Mouse (Mus musculus): ENCODE data around the gene Pip4k2c. TPM values are rescaled to one million over a fixed set of nuclear protein-coding genes. Genes with fewer than 3 reads are reported as not detected.
"Not testable (repeated sequence)": the region's sequence is repeated elsewhere in the genome, so short reads cannot be mapped to it uniquely, and the experiment has no call there.

Gene Pip4k2c
- total and polyA plus RNA-seq, 3 experiments, result 22.5 to 47.8 (median 41.6) TPM

- peak; percentile 26 for DNase-seq
These were observed 43.7 kb downstream of the Pip4k2c start for GRCm38 (mm10) chr10:127167614-127168192.

- DNase-seq, result no peak
These were observed 44.4 kb downstream of the Pip4k2c start for GRCm38 (mm10) chr10:127166771-127167613.

DNA sequence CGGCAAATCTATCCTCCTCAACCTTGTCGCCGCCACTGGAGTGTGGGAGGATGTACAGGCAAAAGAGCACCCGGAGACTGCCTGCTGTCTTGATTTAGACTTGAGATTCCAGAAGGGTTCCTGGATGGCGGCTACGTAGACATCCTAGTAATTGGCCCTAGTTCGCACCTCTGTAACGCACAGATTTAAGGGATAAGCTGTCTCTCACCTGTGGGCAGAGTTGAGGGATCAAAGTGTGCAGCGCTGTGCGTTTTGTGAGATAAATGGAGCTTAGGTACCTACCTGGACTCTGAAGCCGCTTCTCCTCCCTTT lies 45.0 kb downstream of the Pip4k2c start:
- no peak for DNase-seq

DNA sequence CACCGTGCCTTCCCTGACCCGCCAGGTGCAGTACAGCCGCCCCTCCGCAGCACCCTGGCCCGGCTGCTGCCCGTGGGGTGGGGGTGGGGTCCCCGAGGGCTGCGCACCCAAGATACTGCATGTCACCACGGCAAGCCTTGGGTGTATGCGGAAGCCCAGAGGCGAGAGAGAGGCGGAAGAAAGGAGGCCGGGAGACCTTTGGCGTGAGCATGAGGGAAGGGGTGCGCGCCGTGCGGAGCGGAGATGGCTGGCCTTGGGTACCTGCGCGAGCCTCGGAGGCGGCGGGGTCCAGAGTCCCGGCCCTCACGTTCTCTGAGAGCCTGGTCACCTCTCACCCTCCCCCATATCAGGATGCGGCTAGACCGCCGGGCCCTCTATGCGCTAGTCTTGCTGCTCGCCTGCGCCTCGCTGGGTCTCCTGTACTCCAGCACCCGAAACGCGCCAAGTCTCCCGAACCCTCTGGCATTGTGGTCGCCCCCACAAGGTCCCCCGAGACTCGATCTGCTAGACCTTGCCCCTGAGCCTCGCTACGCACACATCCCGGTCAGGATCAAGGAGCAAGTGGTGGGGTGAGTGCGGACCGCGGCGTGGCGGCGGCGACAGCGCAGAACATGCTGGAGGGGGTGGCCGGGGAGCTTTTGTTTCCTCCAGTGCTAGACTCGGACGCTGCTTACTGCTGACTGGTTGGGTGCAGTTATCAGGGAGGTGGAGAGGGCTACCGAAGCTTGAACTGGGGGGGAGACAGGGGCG lies 45.6 kb downstream of the Pip4k2c start:
- peak; percentile 72 for DNase-seq

GRCm38 (mm10) chr10:127165354-127165653 lies 46.1 kb downstream of the Pip4k2c start:
- DNase-seq, result no peak

- DNase-seq, result peak; percentile 85
These were observed 46.6 kb downstream of the Pip4k2c start, which contains the start of gene B4galnt1 for GRCm38 (mm10) chr10:127164631-127165353. B4galnt1 (plus strand) TSS chr10:127165225.

- no peak for DNase-seq
These were observed 47.2 kb downstream of the Pip4k2c start for GRCm38 (mm10) chr10:127164190-127164589.

DNA sequence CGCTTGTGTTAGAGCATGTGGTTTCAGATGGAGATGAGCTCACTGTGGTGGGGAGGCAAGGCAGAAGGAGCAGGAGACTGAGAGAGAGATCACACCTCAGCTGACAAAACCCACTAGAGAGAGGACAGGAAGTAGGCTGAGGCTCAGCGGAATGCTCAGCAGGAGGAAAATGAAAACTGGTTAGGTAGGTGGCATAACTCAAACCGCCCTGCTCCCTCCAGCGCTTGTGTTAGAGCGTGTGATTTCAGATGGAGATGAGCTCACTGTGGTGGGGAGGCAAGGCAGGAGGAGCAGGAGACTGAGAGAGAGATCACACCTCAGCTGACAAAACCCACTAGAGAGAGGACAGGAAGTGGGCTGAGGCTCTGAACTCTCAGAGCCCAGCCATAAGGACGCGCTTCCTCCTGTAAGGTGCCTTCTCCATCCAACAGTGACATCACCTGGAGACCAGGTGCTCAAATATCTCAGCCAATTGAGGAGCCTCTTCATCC lies 48.6 kb downstream of the Pip4k2c start:
- DNase-seq, result not testable (repeated sequence)

DNA sequence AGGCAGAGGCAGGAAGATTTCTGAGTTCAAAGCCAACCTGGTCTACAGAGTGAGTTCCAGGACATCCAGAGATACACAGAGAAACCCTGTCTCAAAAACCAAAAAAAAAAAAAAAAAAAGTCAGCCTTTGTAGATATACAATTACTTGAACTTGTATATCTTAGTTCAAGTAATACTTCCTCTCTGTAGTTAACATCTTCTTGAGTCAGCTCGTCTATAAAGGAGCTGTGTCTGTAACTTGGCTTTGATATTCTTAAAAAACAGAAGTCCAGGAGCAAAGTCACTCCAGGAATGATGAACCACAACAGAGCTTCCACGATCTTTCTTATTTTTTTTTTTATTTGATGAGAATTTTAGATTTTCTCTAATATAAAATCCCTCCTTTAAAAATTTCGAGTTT lies 50.7 kb downstream of the Pip4k2c start:
- no peak for DNase-seq

DNA sequence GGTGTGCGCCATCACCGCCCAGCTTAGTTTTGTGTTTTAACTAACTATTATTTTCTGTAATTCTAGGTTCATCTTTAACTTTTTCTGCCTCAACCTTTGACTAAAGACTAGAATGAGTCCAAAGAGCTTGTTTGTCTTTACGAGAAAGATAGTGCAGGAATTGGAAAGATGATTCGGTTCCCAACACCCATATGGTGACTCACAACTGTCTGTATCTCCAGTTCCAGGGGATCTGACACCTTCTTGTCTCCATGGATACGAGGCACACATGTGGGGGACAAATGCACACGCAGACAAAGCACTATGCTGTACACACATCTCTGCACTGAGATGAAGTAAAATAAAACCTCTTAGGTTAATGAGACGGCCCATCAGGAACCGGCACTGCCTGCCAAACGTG lies 51.3 kb downstream of the Pip4k2c start:
- no peak for DNase-seq

GRCm38 (mm10) chr10:127158471-127158870 lies 52.9 kb downstream of the Pip4k2c start:
- no peak for DNase-seq

DNA sequence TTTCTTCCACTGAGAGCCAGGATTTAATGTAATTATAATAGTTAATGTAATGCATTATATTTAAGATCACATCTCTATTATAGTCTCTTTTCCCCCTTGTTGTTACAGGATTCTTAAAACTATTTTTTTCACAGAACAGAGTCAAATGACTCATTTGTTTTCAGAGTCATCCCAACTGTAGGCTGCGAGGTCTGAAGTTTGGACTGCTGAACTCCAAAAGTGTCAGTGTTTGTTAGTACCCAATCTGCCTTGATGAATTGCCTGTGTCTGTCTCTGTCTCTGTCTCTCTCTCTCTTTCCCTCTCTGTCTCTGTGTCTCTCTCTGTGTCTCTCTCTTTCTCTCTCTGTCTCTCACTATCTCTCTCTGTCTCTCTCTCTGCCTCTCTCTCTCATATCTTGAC lies 54.9 kb downstream of the Pip4k2c start:
- DNase-seq, result no peak

- no peak for DNase-seq
These were observed 55.3 kb downstream of the Pip4k2c start for GRCm38 (mm10) chr10:127156089-127156488.

DNA sequence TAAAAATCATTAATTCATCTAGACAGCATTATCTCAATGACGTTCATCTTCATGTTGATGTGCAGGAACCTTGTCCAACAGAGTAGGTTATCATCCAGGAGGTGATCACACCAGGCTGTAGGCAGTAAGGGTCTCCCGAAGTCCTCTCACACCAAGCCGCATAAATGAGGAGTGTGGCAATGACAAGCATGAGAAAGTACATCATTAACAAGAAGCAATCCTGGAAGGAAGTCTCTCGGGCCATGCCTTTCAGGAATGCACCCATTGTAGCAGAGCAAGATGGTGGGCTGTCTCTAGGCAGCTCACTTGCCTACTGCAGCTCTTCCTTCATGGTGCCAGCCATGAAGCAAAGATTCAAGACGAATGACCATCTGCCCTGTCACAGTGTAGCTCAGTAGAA lies 56.7 kb downstream of the Pip4k2c start:
- no peak for DNase-seq

GRCm38 (mm10) chr10:127154241-127154640 lies 57.1 kb downstream of the Pip4k2c start:
- no peak for DNase-seq

DNA sequence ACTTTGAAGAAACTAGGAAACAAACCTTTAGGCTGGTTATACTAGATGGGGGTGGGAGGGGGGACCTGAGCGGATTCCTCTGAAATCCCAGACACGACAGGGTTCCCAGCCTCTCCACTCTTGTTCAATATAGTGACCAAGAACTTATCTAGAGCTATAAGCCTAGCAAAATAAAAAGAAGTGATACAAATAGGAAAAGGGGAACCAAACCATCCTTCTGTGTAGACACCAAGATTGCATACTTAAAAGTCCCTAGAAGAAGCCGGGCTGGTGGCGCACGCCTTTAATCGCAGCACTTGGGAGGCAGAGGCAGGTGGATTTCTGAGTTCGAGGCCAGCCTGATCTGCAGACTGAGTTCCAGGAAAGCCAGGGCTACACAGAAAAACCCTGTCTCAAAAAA lies 58.1 kb downstream of the Pip4k2c start:
- no peak for DNase-seq

DNA sequence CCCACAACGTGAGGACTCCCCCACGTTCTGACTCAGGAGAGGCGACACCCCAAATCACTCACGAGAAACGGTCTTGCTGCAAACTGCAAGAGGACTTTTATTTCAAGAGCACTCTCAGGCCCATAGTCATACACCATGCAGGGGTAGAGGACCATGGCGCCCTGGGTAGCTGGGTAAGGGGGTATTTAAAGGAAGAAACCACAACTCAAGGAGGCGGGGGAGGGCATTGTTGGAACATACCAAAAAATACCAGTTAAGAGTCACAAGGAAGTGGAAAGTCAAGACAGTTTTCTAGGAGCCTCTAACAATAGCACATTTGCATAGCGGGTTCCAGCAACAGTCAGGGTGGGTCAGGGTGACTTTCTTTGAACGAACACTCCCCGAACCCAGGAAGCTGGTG lies 58.8 kb downstream of the Pip4k2c start:
- DNase-seq, result not testable (repeated sequence)

DNA sequence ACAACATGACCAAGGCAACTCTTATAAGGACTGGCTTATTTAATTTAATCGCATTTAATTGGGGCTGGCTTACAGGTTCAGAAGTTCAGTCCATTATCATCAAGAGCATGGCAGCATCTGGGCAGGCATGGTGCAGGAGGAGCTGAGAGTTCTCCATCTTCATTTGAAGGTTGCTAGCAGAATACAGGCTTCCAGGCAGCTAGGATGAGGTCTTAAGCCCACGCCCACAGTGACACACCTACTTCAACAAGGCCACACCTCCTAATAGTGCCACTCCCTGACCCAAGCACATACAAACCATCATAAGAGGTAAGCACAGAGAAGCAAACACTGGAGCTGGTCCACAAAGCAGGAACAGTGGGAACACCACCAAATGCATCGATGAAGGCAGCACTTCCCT lies 60.2 kb downstream of the Pip4k2c start:
- not testable (repeated sequence) for DNase-seq

DNA sequence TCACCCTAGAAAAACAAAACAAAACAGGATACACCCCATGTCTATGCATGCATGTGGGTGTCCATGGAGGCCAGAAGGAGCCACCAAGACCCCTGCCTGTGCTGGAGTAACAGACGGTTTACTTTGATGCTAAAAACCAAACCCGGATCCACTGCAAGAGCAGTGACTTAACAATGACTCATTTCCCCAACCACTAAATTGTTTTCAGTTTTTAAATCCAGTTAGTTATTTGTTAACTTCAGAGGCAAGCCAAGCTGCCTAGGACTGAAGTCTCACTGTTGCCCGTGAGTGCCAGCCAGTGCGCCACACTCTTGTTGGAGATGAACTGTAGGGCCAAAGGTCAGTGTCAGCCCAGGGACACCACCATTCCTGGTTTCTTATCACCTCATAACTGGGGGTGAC lies 60.9 kb downstream of the Pip4k2c start:
- peak; percentile 29 for DNase-seq

GRCm38 (mm10) chr10:127147135-127147534 lies 64.2 kb downstream of the Pip4k2c start:
- DNase-seq, result peak; percentile 50
